Mouse (Mus musculus): ENCODE results near the gene Gbf1.

Gene Gbf1

DNA sequence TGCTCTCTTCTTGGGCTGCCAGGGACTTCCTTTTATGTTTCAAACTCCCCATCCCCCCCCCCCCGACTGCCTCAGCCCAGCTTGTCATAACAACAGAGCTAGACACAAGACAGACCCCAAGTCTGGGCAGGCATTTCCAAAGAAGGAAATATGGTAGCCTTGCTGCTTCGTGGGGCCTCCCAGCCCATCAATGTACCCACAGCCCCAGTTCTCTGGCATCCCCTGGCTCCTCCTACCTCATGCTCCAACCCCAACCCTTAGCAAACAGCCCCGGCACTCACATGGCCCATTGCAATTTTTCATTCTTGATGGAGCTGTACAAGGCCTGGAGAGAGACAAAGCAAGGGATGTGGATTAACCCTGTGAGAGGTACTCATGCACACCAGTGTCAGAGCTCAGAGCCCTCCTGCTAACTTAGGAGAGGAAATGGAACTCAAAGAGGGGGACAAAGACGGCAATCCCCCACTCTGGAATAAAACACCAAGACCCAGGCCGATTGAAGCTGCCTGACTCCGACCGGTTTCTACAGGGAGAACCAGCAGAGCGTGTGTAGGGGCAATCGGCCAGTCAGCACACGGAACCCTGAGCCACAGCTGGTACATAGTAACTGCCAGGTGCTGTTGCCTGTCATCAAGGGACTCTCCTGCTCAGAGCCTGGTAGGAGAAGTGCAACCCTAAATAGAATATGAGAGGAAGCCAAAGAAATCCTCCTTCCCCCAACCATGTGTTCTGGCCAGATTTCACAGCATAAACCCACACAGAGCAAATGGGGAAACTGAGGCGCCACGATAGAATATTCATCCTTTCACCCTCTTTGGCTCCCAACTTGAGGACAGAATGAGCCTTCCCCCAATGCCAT, 163.7 kb downstream of the Gbf1 start:
- no peak for DNase-seq (ENCODE audit: low spot score)

DNA sequence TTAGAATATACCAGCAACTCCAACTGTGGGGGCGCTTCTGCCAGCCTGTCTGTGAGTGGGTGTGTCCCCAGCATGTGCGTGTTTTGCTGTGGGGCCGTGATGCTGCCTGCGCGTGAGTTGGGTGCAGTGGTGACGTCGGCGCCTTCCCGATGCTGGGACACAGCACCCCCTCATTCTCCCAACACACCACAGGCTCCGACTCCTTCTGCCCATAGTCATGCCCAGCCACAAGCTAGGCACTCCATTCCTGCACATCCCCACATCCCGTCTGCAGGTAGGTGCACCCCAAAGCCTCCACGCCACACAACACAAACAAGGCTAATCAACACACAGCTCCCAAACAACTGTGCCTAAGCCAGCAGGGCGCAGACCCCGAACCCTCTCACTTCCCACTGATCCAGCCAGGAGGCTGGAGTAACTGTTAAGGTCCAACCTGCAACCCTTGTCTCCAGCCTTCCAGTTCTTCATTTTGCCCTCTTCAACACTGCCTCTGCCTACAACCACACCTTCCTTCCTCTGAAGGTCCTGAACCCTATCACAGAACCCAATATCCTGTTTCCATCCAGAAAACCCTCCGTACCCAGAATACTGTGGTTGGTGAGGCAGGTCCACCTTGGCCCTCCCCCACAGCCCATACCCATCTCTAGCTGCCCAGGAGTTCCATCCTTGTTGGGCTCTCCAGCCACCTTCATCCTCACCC, 164.7 kb downstream of the Gbf1 start:
- no peak for DNase-seq (ENCODE audit: low spot score)

DNA sequence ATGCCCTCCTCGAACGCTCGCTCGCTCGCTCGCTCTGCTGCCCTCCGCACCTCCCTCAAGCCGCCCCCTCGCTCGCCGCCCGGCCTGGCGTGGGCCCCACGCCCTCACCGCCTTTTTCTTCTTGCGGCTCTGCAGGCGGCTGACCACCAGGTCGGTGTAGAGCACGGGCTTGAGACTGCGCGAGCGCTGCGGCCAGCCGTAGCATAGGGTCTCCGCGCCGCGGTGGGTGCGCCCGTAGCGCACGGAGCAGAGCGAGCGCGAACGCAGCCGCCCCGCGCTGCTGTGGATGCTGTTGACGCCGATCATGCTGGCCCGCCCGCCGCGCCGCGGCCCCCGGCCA, 165.2 kb downstream of the Gbf1 start:
- no peak for DNase-seq (ENCODE audit: low spot score)

DNA sequence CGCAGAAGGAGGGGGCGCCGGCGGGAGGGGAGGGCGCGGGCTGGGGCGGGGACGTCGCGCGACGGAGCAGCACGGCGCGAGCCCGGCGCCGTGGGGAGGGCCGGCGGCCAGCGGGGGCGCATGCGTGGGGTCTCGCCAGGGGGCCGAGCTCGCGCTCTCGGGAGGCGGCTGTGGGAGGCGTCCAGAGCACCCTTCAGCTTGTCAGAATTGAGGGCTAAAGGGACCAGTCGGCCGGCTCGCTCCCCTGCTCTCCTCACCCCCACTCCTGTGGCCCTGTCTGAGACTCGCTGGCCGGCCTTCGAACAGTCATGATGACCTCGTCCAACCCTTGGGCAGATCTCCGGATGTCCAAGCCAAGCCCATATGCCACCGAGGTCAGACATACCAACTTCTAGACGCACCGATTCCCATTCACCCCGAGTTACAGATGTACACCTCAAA, 165.7 kb downstream of the Gbf1 start:
- no peak for DNase-seq (ENCODE audit: low spot score)

DNA sequence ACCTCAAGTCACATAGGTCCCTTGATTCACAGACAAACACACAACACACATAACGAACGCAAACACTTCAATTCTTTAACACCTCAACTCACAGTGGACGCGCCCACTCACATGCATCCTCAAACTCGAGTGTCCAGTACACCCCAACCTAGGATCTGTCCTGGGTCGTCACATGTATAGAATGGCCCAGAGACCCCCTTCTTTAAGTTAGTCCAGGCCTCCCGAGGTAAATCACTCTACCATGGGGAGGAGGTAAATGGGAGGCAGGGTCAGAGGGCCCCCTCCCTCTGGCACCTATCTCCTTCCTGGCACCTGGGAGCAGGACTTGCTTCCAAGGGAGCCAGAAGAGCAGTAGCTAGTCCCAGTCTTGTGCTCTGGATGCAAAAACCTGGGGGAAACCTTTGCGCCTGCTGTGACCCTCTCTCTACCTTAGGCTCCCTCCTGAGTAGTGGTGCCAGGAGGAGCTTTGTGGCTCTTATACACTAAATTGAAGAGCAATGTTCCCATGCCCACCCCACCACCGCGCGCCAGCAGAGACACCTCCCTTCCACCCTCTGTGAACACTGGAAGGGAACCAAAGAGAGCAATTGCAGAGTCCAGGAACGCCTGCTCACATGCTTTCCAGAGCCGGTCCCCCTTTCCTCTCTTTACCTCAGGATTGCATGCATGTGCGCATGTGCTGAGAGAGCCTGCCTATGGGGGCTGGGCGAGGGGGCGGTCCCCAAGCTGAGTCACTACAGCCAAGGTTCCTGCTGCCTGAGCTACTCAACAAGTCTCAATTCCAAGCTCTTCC, 166.5 kb downstream of the Gbf1 start:
- DNase-seq (ENCODE audit: low spot score) = peak; percentile 56

DNA sequence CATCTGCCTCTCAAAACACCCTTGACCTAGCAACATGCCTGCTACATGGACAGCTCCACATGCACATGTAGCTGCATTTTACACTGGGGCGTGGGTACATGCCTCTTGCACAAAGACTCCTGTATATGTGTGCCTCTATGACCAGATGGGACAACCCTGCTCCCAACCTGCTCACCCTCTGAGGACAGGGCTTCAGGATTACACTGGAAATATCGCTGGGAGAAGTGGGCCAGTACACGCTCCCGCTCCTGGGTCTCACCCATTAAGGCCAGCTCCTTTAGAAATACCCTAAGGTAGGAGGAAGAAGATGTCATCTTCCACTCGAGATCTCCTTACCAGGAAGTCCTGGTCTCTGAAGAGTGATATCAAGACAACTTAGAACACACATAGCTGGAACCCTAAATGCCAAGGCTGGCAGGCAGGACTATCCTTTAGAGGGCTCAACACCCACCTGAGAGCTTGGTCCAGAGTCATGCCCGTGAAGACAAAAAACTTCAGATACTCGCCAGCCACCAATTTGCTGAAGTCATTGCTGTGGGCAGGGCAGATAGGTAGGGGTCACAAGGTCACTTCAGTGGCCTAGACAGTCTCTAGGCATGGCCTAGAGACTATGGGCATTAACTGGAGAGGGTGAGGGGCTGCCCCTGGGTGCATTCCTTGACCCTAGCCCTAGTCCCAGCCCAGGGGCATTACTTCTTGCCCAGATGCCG, 167.9 kb downstream of the Gbf1 start:
- DNase-seq (ENCODE audit: low spot score) = no peak

DNA sequence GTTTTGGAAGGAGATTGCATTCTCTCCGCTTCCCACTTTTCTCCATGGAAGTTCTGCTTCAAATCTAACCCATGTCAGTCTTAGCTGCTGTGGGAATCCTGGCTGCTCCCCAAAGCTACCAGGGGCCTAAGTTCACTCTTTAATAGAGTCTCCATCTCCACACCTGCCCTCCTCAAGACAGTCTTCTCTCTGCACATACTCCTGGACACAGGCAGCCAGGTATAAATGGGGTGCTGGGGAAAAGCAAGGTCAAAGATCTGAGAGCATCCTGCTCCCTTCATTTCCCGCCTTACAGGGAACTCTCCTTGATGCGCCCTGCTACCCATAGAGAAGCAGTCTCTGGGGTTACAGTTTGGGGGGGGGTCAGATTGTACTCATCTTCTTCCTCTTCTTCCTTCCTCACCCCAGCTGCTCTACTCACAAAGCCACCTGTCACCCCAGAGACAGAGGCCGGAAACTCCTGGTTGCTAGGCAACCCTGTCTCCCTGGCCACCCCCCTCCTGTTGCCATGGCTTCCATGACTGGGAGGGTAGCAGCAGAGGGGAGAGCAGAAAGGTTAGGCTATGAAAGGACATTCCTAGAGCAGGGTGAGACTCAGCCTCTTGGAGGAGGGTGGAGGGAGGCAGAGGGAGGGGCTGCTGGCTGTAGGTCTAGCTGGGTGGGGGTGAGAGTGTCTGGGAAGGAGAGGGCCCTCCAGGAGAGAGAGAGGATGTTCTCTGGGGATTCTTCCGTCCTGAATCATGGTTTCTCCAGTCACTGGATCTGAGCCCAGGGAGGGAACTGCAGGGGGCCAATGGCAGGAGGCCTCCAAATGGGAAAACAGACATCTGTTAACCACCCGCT, 169.0 kb downstream of the Gbf1 start:
- no peak for DNase-seq (ENCODE audit: low spot score)

DNA sequence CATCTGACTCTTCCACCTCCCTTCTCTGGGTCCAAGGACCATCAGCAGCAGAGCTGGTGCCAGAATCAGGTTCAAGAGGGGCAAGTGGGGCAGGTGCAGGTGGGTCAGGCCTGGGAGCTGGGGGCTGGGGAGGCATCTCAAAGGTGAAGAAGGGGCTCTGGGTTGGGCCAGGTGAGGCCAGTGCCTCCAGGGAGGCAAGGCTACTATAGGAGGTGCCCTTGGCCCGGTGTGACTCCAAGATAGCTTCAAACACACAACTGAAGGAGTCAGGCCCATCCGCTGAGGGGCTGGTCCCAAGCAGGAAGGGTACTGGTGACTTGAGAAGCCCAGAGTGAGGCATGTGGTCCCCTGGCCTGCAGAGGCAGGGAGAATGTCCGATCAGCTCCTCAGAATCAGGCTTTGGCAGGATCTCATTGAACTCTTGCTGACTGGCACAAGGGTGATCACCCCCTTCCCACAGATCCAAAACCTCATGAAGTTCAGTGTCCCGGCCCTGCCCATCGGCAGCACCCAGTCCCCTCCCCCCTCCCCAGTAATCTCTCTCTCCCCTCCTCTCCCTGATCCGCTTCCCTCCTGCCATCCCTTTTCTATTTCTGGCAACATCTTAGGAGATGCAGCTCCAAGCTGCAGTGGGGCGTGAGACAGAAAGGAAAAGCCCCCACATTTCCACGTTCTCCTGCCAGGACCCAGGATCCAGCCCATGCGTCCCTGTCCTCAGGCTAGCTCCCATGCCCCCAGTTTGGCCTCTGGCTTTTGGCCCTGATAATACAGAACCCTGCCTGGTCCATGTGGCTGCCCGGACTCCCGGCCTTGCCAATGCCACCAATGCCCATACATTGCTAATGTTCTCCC, 170.1 kb downstream of the Gbf1 start:
- DNase-seq (ENCODE audit: low spot score) = no peak

DNA sequence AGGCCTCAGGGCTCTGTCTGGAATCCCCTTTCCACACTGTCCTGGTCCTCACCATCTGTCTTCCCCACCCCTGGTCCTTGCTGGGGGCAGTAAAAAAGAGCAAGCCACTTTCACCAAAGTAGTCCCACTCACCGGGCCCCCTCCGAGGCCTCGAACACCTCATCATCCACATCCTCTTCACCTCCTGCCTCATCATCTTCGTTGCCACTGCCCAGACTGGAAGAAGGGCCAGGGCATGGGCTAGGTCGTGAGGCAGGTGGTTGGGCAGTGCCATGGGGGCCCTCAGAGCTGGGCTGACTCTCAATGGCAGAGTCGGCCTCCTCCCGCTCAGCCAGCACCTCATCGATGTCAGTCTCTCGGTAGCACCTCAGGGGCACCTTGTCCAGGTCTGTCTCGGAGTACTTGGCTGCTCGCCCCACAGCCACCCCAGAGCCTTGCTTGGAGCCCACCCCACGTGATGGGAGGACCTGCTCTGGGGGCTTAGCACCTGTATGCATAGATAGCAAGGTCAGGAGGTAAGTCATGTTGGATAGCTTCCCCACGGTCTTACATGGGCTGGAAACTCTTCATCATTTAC, 170.8 kb downstream of the Gbf1 start:
- DNase-seq (ENCODE audit: low spot score) = no peak

DNA sequence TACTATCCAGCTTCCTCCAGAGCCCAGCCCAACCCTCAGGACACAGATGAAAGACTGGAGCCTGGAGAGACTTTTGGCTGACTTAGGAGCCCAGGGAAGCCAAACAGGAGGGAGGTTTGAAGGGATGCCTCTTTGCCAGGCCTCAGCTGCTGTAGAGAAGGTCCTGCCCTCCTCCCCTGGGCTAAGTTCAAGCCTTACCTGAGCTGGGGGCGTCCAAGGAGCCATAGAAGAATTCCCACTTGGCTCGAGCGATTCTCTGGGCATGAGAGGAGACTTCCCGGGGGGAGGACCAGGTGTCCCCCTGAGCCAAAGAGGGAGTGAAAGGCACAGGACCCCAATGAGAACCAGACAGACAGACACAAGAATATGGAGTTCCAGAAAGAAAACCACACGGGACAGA, 171.4 kb downstream of the Gbf1 start:
- no peak for DNase-seq (ENCODE audit: low spot score)

DNA sequence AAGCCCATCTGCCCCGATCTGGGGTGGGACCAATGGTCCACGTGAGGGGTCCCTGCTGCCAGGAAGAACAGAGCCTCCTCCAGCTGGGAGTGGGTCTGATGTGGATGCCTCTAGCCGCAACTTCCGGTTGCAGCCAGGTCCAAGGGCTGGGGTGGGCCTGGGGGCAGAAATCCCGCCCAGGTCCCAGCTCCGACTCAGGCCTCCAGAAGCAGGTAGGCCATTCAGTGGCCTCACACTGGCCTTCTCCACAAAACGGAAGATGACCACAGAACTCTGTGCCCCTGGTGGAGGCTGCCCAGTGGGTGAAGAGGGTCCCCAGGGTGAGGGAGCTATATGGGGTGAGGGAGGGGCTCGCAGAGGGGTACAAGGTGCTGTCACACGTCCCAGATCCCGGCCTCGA, 172.1 kb downstream of the Gbf1 start:
- DNase-seq (ENCODE audit: low spot score) = no peak

DNA sequence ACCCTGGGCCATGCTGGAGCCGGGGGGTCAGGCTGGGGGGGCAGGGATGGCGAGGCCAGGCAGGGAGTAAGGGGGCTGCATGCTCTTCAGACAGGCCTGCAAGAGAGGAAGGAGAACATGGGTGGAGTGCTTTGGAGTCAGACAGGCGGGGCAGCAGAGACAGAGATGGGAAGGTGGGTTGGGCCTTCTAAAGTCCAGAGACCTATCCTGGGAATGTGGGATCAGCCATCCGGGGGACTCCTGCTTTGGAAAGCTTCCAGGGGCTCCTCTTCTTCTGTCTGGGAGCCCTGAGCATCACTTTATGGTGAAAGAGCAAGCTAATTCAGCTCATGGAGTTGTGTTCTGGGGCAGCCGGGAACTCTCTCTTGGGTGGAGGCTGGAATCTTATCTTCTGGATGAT, 172.6 kb downstream of the Gbf1 start:
- no peak for DNase-seq (ENCODE audit: low spot score)

DNA sequence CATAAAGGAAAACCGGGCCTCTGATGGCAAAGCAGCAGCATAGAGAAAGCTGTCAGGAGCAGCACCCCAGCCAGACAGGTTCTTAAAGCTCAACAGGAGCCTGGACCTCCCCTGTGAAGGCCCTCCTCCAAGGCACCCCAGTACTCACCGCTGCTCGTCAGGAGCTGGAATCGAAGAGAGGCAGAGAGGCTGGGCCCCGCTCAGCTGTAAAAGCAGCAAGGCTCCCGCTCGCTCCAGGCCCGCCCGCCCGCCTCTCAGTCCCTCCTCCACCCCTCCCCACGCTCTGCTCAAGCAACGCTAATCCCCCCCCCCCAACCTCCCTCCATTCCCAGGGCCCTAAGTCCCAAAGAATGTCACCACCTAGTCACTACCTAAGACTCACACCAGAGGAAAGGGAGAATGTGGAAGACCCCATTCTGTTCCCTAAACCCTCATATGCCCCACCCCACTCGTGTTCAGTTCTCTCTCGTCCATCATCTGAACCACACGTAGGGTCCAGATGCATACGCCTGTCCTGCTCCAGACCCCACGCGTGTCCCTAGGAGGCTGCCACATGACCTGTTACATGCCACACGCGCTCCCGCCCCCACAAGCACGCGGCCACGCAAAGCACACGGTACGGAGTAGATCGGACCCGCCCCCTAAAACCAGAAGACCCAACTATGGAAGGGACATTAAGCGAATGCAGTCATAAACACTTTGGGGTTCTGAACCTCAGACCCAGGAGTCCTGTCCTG, 173.9 kb downstream of the Gbf1 start:
- DNase-seq (ENCODE audit: low spot score) = no peak

DNA sequence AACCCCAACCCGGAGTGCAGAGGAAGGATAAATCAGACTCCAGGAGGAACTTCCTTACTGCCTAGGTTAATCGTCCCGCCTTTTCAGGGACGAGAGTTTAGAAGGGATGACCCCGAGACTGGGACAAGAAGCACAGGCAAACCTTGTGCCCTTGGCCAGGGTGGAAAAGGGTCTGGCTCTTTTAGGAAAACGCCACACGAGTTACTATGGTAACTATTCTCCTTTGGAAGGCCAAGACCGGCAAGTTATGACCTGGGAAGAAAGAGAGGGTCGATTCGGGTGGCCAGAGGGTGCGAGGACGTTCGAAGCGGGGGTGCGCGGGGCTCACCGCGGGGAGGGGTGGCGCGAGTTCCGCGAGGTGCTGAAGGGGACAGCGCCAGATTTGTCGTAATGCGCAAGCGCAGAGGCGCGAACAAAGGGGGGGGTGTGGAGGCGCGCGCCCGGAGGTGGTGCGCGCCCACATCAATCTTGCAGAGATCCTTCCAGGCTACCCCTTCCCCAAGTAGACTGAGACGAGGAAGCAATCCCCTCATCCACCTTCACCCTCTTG, 174.5 kb downstream of the Gbf1 start, which contains the start of gene Psd:
Psd (minus strand) TSS at position 401 of the 550 bp plus-strand sequence.
- no peak for DNase-seq (ENCODE audit: low spot score)

DNA sequence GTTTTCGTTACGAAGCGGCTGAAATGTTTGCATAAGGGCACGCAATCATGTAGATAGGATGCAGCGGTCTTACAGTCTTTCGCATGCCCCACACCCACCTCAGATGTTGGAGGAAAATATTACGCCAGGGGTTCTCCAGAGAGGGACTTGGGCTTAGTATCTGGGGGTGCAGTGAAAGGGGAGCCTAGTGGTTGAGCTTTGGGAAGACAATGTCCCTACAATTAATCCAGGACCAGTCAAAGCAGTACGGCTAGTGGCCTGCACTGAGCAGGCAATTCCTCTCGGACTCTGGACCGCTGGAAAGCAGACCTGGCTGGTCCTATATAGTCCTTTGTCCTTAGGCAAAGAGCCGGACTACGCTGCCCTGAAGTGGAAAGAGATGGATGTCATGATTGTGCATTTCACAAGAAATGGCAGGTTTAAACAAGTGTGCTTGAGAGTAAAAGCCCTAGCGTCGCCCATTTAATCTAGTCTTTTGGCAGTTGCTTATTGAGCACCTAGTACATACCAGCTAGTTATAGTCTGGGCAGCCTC, 175.3 kb downstream of the Gbf1 start:
- DNase-seq (ENCODE audit: low spot score) = no peak

DNA sequence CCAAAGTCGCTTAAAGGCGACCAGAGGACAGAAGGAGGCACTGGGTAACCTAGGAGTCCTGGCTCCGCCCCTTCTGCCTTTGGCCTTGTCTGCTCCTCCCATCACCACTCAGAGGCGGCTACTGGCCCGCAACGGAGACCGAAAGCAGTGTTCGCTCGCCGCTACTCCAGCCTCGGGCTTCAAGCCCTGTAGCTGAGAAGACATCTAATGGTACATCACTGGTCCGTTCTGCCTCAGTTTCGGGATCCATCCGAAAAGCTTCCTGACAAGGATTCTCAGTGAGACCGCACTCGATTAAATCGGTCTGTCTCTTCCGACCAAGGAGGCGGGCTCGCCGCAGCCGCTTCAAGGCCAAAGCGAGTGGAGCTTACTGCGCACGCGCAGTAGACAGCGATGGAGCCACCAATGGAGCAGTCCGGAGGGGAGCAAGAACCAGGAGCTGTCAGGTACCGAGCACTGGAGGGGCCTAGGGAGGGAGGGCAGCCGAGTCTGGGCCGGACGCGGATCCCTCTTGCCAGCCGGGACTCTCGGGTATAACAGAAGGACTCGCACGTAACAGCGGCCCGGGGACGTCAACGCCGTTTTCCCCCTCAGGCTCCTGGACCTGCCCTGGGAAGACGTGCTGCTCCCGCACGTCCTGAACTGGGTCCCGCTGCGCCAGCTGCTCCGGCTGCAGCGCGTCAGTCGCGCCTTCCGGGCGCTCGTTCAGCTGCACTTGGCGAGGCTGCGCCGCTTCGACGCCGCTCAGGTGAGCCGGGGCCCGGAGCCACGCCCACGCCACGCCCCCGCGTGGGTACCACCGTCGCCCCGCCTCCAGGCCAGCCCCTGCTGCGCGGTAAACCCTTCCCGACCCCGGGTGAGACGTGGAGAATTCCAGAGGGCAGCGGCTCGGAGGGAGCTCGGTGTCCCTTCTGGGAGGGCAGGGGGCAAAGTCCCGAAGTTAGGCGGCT, 176.0 kb downstream of the Gbf1 start, which contains the start of gene Fbxl15:
Fbxl15 (plus strand) TSS at position 104 of the 950 bp plus-strand sequence.
- peak; percentile 94 for DNase-seq (ENCODE audit: low spot score)

DNA sequence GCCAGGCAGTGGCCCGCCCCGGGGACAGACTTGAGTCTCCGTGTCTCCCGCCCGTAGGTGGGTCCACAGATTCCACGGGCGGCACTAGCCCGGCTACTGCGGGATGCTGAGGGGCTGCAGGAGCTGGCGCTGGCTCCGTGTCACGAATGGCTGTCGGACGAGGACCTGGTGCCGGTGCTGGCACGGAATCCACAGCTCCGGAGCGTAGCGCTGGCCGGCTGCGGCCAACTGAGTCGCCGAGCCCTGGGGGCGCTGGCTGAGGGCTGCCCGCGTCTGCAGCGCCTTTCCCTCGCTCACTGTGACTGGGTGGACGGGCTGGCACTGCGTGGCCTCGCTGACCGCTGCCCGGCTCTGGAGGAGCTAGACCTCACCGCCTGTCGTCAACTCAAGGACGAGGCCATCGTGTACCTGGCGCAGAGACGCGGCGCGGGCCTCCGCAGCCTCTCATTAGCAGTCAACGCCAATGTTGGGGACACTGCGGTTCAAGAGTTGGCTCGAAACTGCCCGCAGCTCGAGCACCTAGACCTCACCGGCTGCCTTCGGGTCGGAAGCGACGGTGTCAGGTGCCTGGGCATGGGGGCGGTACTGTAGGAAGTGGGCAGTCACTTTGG, 176.8 kb downstream of the Gbf1 start:
- no peak for DNase-seq (ENCODE audit: low spot score)
